Mouse (Mus musculus): ENCODE data around the gene Pak2.
"Not testable (repeated sequence)": the region's sequence is repeated elsewhere in the genome, so short reads cannot be mapped to it uniquely, and the experiment has no call there.

The Pak2 gene

GRCm38 (mm10) chr16:32091466-32091865, 12.3 kb upstream of the Pak2 start:
- DNase-seq (ENCODE audit: low spot score in 2 of 2), result no peak

GRCm38 (mm10) chr16:32087629-32088443, 8.7 kb upstream of the Pak2 start:
- no peak for DNase-seq (ENCODE audit: low spot score in 2 of 2)

- peak in 1 of 2 experiments; percentile 37 for DNase-seq (ENCODE audit: low spot score in 2 of 2)
Observed at GRCm38 (mm10) chr16:32078408-32078990, 643 bp downstream of the Pak2 start.

- DNase-seq (ENCODE audit: low spot score in 2 of 2), result no peak
Observed at GRCm38 (mm10) chr16:32077648-32078407, 1.3 kb downstream of the Pak2 start.

- DNase-seq (ENCODE audit: low spot score in 2 of 2), result no peak
Observed at GRCm38 (mm10) chr16:32076406-32076805, 2.7 kb downstream of the Pak2 start.

- DNase-seq (ENCODE audit: low spot score in 2 of 2), result no peak
Observed at GRCm38 (mm10) chr16:32075762-32076161, 3.4 kb downstream of the Pak2 start.

- DNase-seq (ENCODE audit: low spot score in 2 of 2), result not testable (repeated sequence)
Observed at GRCm38 (mm10) chr16:32070070-32070469, 9.1 kb downstream of the Pak2 start.

- no peak for DNase-seq (ENCODE audit: low spot score in 2 of 2)
Observed at GRCm38 (mm10) chr16:32068389-32069300, 10.5 kb downstream of the Pak2 start.

GRCm38 (mm10) chr16:32066899-32067298, 12.2 kb downstream of the Pak2 start:
- DNase-seq (ENCODE audit: low spot score in 2 of 2), result no peak

- no peak for DNase-seq (ENCODE audit: low spot score in 2 of 2)
Observed at GRCm38 (mm10) chr16:32063900-32064299, 15.2 kb downstream of the Pak2 start.

- DNase-seq (ENCODE audit: low spot score in 2 of 2), result no peak
Observed at GRCm38 (mm10) chr16:32062226-32062625, 16.9 kb downstream of the Pak2 start.

GRCm38 (mm10) chr16:32059840-32060523, 19.2 kb downstream of the Pak2 start:
- DNase-seq (ENCODE audit: low spot score in 2 of 2), result no peak

- no peak for DNase-seq (ENCODE audit: low spot score in 2 of 2)
Observed at GRCm38 (mm10) chr16:32058817-32059216, 20.3 kb downstream of the Pak2 start.

- no peak for DNase-seq (ENCODE audit: low spot score in 2 of 2)
Observed at GRCm38 (mm10) chr16:32042367-32042766, 36.8 kb downstream of the Pak2 start.

GRCm38 (mm10) chr16:32019678-32020077, 59.5 kb downstream of the Pak2 start:
- no peak for DNase-seq (ENCODE audit: low spot score in 2 of 2)

- no peak for DNase-seq (ENCODE audit: low spot score in 2 of 2)
Observed at GRCm38 (mm10) chr16:32010330-32010729, 68.8 kb downstream of the Pak2 start.

GRCm38 (mm10) chr16:32009913-32010312, 69.2 kb downstream of the Pak2 start:
- no peak for DNase-seq (ENCODE audit: low spot score in 2 of 2)

- no peak for DNase-seq (ENCODE audit: low spot score in 2 of 2)
Observed at GRCm38 (mm10) chr16:32008529-32009293, 70.4 kb downstream of the Pak2 start.

GRCm38 (mm10) chr16:32004731-32005130, 74.4 kb downstream of the Pak2 start:
- no peak for DNase-seq (ENCODE audit: low spot score in 2 of 2)
